Mouse (Mus musculus) lung, postnatal 0 days (tissue): Measurements from ENCODE around the gene Ptrh2.

Source experiments
- CTCF ChIP-seq: IDR thresholded peaks from 2 replicates; pipeline ENCODE4 v1.5.1; 2016; ENCODE audit warnings: antibody characterized with exemption, mild to moderate bottlenecking
- EP300 ChIP-seq: IDR thresholded peaks from 2 replicates; pipeline ENCODE4 v1.6.1; 2016; ENCODE audit warnings: antibody characterized with exemption, mild to moderate bottlenecking, control low read depth

- TF ChIP-seq EP300 (no peak), CTCF (no peak)
Measured at GRCm38 (mm10) chr11:86656849-86657567, 26.8 kb upstream of the Ptrh2 start.
